Mouse (Mus musculus) neural tube, embryonic 10.5 days (tissue): Measurements from ENCODE around the gene Ccdc92b.

Source experiments
- DNase-seq: peaks from one replicate; pipeline ENCODE4 v3.0.0-alpha.2; 2017; ENCODE audit warnings: low spot score; ENCODE audit errors: extremely low spot score

Ccdc92b gene

DNA sequence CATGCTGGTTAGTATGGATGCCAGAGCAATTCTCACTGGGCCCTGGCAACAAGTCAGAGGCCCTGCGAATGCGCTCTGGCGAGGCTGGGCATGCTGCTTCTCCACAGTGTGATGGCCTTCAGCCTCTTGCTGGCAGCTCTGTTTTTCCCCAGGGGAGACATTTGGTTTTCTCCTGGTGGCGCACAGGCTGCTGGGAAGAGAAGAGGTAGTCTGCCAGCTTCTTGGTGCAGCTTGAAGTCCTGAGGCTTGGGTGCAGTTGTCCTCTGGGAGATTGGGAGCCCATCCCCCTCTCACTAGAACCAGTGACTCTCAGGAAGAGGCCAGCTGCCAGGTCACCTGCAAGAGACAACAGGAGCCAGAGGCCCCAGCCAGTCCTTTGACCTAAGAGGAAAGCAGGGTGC, 33.4 kb downstream of the Ccdc92b start:
- no peak for DNase-seq

DNA sequence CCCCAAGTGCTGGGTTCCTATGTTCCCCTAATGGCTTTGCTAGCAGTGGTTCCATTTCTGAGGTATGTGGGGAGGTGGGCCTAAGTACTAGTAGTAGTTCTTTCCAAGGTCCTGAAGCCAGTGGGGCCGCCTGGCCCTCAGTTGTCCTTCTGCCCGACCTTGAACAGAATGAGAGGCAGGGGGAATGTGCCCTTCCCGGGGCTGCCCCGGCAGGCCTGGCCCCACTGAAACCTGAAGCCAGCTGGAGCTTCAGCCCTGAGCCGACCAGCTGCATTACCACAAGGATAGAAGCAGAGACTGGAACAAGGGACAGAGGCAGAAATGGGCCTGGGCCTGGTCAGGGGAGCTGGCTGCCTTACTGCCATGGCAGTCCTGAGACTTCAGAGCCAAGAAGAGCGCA, 34.0 kb downstream of the Ccdc92b start:
- no peak for DNase-seq

DNA sequence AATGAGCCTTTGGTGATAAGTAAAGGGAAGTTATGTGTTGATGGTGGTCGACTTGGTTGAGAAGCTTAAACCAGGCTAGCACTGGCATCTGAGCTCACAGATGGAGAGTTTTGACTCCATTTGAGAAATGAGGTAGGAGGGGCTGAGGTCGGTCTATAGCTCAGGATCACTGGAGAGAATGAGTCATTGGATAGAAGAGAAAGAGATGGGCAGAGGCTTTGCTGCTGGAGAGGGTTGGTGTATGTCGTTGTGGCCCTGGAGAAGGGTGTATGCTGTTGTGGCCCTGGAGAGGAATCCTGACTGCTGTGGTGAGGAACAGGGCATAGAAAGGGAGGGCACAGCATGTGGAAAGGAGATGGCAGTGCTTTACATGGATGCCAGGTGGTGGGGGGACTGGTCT, 36.5 kb downstream of the Ccdc92b start:
- no peak for DNase-seq

DNA sequence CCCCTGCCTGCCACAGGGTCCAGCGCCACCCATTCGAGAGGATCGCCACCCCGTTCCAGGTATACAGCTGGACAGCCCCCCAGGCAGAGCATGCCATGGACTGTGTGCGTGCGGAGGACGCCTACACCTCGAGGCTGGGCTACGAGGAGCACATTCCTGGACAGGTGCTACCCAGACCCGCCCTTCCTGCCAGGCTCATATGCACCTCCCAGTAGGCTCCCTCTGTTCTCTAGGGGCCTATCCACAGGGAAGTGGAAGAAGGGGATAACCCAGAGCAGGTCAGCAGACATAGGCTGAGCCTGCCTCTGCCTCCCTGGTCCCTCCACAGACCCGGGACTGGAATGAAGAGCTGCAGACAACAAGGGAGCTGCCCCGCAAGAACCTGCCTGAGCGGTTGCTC, 40.9 kb downstream of the Ccdc92b start:
- no peak for DNase-seq

DNA sequence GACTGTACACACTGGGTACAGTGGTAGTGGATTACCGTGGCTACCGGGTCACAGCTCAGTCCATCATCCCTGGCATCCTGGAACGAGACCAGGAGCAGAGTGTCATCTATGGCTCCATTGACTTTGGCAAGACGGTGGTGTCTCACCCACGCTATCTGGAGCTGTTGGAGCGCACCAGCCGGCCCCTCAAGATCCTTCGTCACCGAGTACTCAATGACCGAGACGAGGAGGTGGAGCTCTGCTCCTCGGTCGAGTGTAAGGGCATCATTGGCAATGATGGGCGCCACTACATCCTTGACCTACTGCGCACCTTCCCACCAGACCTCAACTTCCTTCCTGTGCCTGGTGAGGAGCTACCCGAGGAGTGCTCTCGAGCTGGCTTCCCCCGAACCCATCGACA, 42.2 kb downstream of the Ccdc92b start:
- no peak for DNase-seq

DNA sequence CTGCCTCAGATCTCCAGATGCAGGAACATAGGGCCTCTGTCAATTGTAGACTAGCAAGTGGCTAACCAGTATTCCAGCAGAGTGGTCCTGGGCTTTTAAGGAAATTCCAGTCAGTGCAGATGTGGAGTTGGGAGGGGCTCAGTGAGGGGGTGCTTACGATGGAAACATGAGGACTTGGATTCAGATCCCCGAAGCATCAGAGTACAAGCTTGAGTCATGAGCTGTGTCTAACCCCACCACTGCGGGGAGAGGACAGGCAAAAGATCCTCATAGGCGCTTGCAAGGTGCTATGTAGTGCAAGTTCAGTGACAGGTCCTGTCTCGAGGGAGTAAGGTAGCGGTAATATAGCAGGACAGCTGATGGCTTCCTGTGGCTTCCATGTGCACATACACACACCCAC, 42.8 kb downstream of the Ccdc92b start:
- no peak for DNase-seq

DNA sequence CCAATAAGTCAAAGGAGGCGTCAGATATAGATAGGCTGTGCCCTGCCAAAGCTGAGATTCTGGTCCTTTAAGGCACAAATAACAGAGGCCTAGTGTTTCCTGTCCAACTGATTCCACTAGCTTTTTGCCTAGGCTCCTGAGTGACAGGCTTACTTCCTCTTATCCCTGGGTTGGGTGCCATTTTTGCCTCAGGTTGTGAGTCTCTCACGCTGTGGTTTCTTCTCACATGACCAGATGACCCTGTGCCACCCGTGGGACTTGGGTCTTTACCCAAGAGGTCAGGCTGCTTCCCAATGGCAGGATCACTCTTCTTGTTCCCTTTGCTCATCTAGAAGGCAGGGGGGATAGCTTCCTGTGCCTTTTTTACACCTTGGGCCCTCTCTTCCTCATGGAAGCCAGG, 44.9 kb downstream of the Ccdc92b start:
- DNase-seq = no peak

DNA sequence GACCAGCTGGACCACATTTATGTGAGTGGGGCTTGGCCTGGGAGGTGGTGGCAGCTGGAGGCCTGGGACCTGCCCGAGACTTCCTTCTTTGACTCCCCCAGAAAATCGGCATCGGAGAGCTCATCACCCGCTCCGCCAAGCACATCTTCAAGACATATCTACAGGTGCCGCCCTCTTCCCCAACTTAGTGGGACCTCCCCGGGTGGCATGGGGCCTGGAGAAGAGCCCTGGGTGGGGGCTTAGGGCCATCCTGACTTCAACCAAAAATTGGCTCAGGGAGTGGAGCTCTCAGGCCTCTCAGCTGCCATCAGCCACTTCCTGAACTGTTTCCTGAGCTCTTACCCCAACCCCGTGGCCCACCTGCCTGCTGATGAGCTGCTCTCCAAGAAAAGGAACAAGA, 45.5 kb downstream of the Ccdc92b start:
- DNase-seq = no peak

DNA sequence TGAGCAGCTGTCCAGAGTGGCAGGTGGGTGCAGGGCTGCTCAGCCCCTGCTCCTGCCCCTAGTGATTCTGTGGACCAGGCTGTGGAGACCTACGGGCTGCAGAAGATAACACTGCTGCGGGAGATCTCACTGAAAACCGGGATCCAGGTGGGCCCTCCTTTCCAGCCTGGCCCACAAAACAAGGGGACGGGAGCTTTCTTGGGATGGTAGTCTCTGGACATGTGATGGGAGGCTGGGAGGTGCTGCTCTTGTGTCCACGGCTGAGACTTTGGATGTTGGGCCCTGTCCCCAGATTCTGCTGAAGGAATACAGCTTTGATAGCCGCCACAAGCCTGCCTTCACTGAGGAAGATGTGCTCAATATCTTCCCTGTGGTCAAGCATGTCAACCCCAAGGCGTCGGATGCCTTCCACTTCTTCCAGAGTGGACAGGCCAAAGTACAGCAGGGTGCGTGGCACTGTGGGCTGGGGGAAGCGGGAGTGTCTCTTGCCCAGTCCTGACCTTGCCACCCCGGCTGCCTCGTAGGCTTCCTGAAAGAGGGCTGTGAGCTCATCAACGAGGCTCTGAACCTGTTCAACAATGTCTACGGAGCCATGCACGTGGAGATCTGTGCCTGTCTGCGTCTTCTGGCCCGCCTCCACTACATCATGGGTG, 46.4 kb downstream of the Ccdc92b start:
- DNase-seq = no peak

DNA sequence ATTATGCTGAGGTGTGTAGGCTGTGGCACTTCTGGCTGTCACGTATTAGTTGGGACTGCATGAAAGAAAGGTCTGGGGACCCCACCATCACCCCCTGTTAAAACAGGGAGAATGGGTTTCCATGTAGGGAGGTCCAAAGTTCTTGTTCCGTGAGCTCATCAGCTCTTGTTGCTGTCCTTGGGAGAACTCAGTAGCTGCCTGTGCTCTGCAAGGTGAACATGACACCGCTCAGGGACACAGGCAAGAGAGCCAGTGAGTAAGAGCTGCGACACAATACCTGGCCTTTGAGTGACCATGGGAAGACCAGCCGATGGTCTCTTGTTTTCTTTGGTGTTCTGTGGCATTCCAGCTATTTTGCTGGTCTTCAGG, 46.9 kb downstream of the Ccdc92b start:
- no peak for DNase-seq

DNA sequence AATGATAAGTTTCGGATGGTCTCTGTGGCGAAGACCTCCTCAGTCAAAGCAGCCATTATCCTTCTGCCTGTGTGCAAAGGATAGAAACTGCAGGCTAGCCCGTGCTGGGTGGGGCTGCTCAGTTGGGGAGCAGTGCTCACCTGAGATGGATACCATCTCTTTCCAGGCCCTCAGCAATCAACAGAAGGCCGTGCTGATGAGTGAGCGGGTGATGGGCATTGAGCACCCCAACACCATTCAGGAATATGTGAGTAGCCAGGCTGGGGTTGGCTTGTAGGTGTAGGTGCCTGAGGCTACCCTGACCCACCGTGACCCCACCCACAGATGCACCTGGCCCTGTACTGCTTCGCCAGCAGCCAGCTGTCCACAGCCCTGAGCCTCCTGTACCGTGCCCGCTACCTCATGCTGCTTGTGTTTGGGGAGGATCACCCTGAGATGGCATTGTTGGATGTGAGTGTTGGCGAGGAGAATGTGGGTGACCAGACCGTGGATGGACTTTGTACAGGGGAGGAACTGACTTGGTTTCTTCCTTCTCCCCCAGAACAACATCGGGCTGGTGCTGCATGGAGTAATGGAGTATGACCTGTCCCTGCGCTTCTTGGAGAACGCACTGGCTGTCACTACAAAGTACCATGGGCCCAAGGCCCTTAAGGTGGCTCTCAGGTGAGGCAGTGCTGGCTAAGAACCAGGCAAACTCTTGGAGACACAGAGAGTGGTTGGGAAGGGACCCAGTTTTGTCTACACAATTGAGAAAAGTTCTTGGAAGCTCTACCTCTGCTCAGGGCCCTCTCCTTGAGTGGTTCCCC, 47.6 kb downstream of the Ccdc92b start:
- DNase-seq = no peak

DNA sequence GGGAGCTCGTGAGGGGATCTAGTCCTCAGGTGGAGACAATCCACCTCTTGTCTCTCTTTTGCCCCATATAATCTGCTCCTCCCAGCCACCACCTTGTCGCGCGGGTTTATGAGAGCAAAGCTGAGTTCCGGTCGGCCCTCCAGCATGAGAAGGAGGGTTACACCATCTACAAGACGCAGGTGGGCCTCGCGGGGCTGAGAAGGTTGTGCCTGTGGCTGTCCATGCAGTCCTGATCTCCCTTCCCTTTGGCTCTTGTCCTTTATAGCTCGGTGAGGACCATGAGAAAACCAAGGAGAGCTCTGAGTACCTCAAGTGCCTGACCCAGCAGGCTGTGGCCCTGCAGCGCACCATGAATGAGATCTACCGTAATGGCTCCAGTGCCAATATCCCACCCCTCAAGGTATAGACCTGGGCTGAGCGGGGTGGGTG, 48.2 kb downstream of the Ccdc92b start:
- DNase-seq = no peak

DNA sequence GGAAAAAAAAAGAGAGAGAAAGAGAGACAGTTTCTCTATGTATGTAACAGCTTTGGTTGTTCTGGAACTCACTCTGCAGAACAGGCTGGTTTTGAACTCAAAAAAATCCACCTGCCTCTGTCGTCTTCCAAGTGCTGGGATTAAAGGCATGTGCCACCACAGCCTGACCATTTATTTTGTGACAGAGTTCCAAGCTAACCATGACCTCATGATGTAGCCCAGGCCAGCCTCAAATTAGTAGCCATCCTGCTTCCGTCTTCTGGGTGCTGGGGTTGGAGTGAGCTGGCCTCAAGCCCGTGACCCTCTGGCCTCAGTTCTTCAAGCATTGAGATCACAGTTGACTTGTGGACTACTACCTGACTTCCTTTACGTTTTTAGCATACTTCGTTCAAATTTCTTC, 49.1 kb downstream of the Ccdc92b start:
- no peak for DNase-seq

DNA sequence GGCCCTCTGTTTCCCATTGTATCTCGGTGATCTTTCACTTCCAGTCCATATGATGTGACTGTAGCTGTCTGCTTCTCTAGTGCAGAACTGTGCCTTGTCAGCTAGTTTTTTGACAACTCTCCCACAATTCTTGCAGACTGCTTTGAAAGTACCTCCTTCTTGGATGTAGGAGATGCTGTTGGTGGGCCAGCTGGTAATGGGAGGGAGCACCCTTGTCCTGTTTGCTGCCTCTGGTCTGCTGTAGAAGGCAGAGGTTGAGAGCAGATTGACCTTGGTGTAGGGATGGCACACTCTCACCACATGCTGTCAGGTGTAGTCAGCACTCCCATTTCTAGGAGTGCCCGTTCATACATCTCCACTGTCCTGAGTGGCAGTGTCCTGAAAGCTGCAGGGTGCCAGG, 49.6 kb downstream of the Ccdc92b start:
- DNase-seq = no peak

DNA sequence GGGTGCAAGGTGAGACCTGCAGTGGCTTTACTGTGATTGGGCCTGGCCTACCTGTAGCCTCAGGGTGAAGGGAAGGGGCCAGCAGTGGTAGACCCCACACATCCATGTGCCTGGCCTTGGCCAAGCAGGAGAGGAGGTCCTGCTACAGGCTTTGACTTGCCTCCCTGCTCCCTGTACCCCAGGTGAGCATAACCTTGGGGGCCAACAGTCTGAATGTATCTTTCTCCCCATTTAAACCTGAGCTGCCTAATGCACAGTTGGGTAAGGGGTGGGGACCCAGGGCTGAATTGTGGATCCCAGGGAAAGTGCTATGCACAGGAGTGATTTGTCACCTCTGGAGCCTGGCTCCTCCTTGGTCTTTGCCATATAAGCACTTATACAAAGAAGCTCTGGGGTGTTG, 50.7 kb downstream of the Ccdc92b start:
- DNase-seq = no peak

DNA sequence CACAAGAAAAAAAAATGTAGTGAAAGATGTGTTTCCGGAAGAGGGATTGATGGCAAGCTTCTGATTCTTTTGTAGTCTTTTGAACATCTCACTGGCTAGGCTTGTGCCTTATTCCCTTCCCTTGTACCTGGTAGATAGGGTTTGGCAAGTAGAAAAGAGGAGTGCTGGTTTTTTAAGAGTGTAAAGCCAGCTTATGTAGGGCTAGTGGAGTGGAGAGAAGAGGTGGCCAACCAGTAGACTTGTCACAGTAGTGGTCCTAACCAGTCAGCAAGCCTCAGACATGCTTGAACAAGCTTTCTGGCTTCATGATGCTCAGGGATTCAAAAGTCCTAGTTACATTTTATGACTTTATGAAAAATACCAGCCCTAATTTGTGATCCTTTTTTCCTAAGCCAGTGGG, 51.6 kb downstream of the Ccdc92b start:
- no peak for DNase-seq

DNA sequence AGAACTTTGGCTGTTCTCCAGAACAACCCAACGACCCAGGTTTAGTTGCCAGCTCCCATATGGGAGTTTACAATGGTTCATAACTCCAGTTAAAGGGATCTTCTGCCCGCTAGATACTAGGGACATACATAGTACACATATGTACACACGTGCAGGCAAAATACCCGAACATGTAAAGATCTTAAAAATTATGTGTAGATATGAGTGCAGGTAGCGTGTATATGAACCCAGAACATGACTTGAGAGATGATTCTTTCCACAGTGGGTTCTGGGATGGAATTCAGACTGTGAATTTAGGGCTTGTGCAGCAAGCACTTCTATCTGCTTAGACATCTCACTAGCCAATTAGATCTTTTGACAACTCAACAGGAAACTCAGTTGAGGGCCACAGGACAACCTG, 52.4 kb downstream of the Ccdc92b start:
- DNase-seq = no peak

DNA sequence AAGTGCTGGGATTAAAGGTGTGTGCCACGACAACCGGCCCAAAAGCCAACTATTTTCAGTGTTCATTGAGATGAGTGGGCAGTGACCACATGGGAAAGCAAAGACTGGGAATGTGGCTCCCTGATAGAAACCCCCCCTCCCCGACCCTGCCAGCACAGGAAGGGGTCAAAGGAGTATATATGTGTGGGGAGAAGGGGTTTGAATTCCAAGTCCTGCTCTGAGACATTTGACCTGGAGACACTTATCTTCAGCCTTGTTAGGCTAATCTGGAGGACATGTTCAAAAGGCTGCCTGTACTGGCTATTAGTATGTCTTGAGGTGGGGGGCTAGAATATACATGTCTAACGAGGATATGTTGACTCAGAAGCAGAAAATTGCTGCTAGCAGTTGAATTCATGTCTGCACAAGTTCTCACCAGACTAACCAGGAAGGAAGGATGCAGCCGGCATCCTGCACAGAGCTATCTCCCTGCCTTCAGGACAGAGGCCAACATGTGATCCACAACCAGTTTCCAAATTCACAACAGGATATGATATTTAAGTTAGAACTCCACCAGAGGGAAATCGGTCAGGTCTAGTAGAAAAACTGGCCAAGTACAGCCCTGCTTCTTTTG, 53.6 kb downstream of the Ccdc92b start:
- DNase-seq = no peak

DNA sequence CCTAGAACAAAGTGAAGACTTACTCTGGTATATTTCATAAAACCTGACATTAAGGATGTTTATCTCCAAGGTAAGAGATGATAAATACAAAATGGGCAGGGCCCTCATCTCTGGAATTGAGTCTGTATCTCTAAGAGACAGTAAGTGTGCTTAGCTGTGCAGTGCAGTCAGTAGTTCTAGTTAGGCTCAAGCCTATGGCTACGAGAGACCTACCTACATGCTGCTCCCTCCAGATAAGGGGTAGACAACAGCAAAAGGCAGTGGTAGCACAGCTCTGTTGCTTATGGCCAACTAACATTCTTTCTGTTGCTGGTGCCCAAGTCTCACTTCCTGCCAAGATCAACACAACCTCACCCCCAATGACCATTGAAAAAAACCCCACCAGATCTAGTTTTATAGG, 54.2 kb downstream of the Ccdc92b start:
- DNase-seq = no peak

DNA sequence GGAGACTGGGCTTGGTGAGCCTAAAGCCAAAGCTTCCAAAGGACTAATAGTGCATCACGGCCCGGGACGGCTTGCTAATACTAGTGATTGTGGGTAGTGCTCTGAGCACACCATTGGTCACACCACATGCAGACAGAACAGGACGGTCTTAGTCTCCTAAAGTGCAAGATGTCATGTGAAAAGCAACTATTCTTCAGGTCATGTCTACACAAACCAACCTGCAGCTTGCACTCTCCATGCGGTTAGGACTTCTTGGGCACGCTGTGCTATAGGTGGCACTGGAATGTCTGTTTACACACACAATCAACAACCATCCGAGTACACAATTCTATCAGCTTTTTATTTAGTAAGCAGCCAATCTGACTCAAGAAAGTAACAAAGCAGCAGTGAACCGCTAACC, 55.3 kb downstream of the Ccdc92b start:
- DNase-seq = no peak

DNA sequence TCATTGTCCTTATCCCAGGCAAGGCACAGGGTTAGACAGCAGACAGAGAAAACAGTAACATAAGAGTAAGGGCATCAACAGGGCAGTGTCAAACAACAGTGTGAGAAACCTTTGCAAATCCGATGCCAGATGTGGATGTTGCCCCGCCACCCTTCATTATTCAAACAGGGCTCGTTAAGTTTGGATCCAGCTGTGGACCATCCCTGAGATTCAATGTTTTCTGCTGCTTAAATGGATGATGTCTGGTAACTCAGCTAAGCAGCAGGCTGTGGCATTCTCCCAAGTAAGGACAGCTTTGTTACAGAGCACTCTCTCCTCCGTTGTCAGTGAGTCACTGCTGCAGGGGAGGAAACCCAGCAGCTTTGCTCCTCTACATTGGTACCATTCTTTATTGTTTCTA, 55.8 kb downstream of the Ccdc92b start:
- DNase-seq = no peak
